Mouse (Mus musculus) cortical plate, adult 2 months (tissue): ENCODE data around the gene Dlx5.

Experiments used
- CTCF ChIP-seq: fragments of 200-500 bp; IDR thresholded peaks from 2 replicates; pipeline ENCODE4 v1.5.1; 2011; ENCODE audit warnings: mild to moderate bottlenecking, control low read depth, low read length; ENCODE audit not compliant: insufficient read depth; ENCODE audit errors: extremely low read depth
- POLR2A ChIP-seq: fragments of 200-500 bp; IDR thresholded peaks from 2 replicates; pipeline ENCODE4 v1.6.1; 2011; ENCODE audit warnings: mild to moderate bottlenecking, low read length, control low read depth; ENCODE audit not compliant: insufficient read depth; ENCODE audit errors: extremely low read depth

- TF ChIP-seq CTCF (no peak), POLR2A (no peak)
Observed at GRCm38 (mm10) chr6:6881115-6881637, 709 bp downstream of the Dlx5 start.
